In the genomic region with DNA sequence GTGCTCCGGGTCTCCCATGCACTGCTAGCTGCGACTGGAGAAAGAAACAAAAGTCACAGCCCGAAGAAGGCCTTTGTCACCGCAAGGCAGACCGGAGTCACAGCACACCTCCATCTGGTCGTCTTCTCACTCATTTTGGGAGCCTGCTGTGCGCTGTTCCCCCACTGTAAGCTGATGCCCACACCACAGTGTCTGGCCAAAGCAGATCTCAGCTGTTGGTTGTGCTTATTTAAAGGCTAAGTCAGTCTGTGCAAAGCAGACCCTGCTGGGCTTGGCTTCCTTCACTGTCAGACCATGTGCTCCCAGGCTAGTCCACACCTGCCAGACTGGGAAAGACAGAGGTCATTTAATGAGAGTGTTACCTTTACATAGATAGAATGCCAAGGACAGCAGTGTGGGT, we compare ENCODE assay signal across 9 mouse cellular contexts.
DNase-seq lines count a peak whose midpoint lies in the region; ATAC-seq and TF ChIP-seq lines count a peak whose summit lies in the region.
"Had no signal": no experiment of that assay in that cellular context is flagged by ENCODE, and none has a peak within 500 bp of the region (broad histone marks: within the 10 kb centered on the region; RNA-seq: fewer than 3 reads in every experiment).

No protein-coding gene starts in this region.

- no peak overlapping the region for H3K27ac ChIP-seq in left cerebral cortex, adult 2 months
- peak overlapping the region; percentile 79 for H3K27ac ChIP-seq in hindbrain, embryonic 12.5 days
- no peak overlapping the region for H3K27ac ChIP-seq in midbrain, postnatal 0 days (ENCODE audit: low read depth, low read length)
- H3K27ac ChIP-seq: macrophage had no signal

- H3K9me3 ChIP-seq in hindbrain, embryonic 12.5 days (replicated peaks), result no peaks in the 10 kb centered on the region; the same call in none of the 2 replicates
- no peaks in the 10 kb centered on the region for H3K9me3 ChIP-seq in midbrain, postnatal 0 days (ENCODE audit: low read length)

- no peaks in the 10 kb centered on the region; the same call in 1 of the 2 replicates for H3K27me3 ChIP-seq in hindbrain, embryonic 12.5 days
- H3K27me3 ChIP-seq in midbrain, postnatal 0 days (ENCODE audit: insufficient read depth, low read length), result no peaks in the 10 kb centered on the region

- no peak for ATAC-seq in hindbrain, embryonic 12.5 days (ENCODE audit: low FRiP score)
- no peak; the same call in 1 of the 2 replicates for ATAC-seq in midbrain, postnatal 0 days (ENCODE audit: low FRiP score)
- ATAC-seq in erythroblast, adult 5-6 weeks (replicated peaks; ENCODE audit: low FRiP score, poor library complexity, severe bottlenecking), result no peak

- H3K9ac ChIP-seq in hindbrain, embryonic 12.5 days, result no peak overlapping the region
- H3K9ac ChIP-seq in midbrain, postnatal 0 days (replicated peaks; ENCODE audit: low read length, poor library complexity, severe bottlenecking), result no peak overlapping the region

- H3K4me2 ChIP-seq in hindbrain, embryonic 12.5 days (replicated peaks), result no peak overlapping the region
- no peak overlapping the region for H3K4me2 ChIP-seq in midbrain, postnatal 0 days (ENCODE audit: low read depth, low read length, poor library complexity, severe bottlenecking)

- WGBS in hindbrain, embryonic 12.5 days, result 48% methylated on average over 7 of the region's 7 CpGs
- 40% methylated on average over 7 of the region's 7 CpGs for WGBS in midbrain, postnatal 0 days

- peaks cover 50% of the 10 kb centered on the region for H3K4me1 ChIP-seq in hindbrain, embryonic 12.5 days
- peaks cover 5% of the 10 kb centered on the region; the same call in 1 of the 2 replicates for H3K4me1 ChIP-seq in midbrain, postnatal 0 days (ENCODE audit: insufficient read depth, low read length)

- intact Hi-C loops in left cerebral cortex, postnatal 36 days (cut with DNase I), result no loop called here
- intact Hi-C loops in left cerebral cortex, adult 2 months (cut with DNase I), result no loop called here

- no peak for TF ChIP-seq CTCF in left cerebral cortex, adult 2 months (IDR thresholded peaks at IDR 0.05)
- no peak for TF ChIP-seq CTCF in midbrain, postnatal 0 days (IDR thresholded peaks at IDR 0.05)

- H3K4me3 ChIP-seq in left cerebral cortex, adult 2 months, result no peak overlapping the region
- no peak overlapping the region for H3K4me3 ChIP-seq in hindbrain, embryonic 12.5 days
- no peak overlapping the region for H3K4me3 ChIP-seq in midbrain, postnatal 0 days (ENCODE audit: low read depth, low read length)

- H3K36me3 ChIP-seq in hindbrain, embryonic 12.5 days, result no peaks in the 10 kb centered on the region
- no peaks in the 10 kb centered on the region for H3K36me3 ChIP-seq in midbrain, postnatal 0 days (ENCODE audit: insufficient read depth, low read length)

- DNase-seq in left cerebral cortex, postnatal 36 days (ENCODE audit: low spot score in 2 of 2), result peak; percentile 24 to 31
- DNase-seq in left cerebral cortex, adult 2 months (ENCODE audit: extremely low spot score in 1 of 2, low spot score in 2 of 2), result no peak
- peak; percentile 65 to 67 for DNase-seq in cerebellum, postnatal 25 days
- peak; percentile 76 for DNase-seq in midbrain, postnatal 0 days (ENCODE audit: low spot score)
- no peak for DNase-seq in spleen, postnatal 10 days (ENCODE audit: low spot score in 2 of 2)
- DNase-seq: heart, postnatal 4 days had no signal

Comparison
In these comparisons a context has a peak if more than half of its experiments do, and no peak if none do; other contexts are left out.
1. DNase-seq: peak in left cerebral cortex, postnatal 36 days (2 of 2), cerebellum, postnatal 25 days (2 of 2) and midbrain, postnatal 0 days (single experiment); none in left cerebral cortex, adult 2 months (0 of 2) and spleen, postnatal 10 days (0 of 2).